Mouse (Mus musculus): ENCODE measurements at regions not wholly inside any gene's neighbourhood (a gene's known extent, or its start where the extent isn't known, plus 50 kb on each side); places are given as distances from the start of the nearest gene placed in this dataset.

DNA sequence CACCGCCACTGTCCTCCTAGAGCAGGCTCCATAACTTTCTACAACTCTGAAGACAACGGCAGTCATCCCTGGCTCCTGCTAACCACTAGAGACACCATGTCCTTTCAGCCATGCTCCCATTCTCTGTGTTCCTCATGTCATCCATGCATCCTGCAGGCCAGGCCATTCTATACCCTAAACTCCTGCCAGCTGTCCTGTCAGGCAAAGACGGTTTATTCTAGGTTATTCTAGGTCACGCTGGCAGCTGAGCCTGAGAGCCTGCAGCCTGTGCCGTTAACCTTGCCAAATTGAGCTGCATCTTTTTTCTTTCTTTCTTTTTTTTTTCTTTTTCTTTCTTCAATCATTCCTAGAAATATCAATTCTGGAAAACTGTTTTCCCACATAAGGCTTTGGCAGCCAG is 406.0 kb upstream of the Acvr2a start:
- DNase-seq (ENCODE audit: low spot score), result no peak

DNA sequence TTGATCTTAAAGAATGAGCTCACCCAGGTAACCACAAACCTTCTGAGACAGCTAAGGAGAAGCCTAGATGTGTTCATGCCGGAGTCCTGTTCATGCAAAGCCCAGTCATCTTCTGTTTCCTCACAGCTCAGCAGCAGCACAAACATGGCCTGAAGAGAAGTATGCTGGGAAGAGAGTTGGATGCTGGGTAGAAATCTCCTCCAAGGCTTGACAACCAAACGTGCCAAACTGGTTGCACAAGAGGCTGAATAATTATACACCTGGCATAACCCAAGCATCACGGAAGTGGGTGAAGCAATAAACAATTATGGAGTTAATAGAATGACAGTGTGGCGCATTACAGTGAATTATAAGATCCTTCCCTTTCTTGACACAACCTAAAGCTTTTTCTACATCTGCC is 404.0 kb upstream of the Acvr2a start:
- no peak for DNase-seq (ENCODE audit: low spot score)

DNA sequence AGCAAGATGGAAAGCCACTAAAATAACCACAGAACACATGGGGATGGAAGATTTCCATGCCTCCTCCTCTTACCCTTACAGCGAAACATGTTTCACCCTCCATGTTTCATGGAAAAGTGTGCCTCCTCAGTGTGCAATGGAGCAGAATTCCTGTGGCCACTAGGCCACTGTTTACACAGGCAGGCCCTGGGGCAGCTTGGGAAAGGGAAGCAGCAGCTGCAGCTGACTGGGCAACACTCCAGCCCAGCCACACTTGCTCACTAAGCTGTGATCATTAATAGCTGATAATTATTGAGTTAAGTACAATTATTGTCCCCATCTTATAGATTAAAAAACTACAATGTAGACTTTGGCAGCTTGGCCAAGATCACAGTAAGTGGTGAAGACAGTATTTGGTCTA is 402.5 kb upstream of the Acvr2a start:
- no peak for DNase-seq (ENCODE audit: low spot score)

DNA sequence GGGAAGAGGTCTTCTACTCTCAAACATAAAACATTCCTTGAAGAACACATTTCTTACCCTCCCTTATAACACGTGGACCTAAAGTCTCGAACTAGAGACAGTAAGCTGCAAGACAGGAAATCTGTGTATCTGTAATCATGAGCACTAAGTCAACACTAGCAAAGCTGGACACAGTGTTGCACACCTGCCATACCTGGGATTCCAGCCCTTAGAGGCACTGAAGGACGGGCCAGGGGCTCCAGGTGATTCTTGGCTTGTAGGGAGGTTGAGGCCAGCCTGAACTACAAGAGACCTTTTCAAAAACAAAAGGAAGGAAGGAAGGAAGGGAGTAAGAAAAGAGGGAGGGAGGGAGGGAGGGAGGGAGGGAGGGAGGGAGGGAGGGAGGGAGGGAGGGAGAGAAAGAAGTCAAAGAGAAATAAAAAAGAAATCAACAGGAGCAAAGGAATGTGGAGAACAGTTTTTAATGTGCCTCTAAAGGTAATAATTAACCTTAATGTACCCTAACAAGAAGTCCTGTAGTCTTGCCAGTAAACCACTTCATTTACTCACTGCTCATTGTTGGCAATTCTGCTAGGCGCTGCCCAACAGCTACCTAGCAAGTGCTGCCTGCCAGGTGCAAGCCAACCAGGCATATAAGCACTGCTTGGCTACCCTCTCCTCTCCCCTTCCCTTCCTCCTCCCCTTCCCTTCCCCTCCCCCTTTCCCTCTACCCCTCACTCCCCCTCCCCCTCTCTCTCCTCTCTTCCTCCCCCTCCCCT is 401.0 kb upstream of the Acvr2a start:
- peak; percentile 4 for DNase-seq (ENCODE audit: low spot score)

DNA sequence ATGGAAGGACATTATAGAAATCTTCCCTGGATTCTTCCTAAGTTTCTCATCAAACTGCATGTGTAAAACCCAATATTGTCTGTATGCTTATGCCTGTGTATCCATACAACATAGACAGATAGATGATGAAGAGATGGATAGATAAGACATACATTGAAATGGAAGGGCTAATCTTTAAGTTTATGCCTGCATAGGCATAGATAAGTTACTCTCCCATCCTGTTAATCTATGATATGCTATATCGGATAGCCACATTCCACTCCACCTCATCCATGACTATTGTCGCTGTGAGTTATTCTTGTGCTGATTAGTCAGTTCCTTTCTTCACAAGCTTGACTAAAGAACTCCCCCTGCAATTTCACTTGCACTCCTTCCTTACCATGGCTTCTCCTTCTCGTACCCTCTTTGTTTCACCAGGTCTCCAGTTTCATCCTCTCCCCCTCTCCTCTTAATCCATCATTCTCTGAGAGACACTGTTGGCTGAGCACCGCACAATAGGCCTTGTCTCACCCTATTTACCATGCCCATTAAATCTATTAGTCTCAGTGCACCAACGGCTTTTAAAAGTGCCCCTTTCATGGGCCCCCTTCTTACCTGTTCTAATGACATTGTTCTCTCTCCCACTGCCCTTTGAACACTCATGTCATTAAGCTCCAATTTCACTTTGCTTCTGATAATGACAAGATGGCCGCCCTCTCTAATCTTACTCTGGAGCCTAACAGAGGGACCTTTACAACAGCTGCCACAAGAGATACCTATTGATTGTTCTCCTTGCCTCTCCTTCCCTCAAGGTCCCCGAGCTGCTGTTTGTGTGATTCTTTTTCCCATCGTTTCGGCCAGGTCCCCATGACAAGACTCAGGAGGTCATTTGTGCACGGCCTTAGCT is 399.1 kb upstream of the Acvr2a start:
- no peak for DNase-seq (ENCODE audit: low spot score)

DNA sequence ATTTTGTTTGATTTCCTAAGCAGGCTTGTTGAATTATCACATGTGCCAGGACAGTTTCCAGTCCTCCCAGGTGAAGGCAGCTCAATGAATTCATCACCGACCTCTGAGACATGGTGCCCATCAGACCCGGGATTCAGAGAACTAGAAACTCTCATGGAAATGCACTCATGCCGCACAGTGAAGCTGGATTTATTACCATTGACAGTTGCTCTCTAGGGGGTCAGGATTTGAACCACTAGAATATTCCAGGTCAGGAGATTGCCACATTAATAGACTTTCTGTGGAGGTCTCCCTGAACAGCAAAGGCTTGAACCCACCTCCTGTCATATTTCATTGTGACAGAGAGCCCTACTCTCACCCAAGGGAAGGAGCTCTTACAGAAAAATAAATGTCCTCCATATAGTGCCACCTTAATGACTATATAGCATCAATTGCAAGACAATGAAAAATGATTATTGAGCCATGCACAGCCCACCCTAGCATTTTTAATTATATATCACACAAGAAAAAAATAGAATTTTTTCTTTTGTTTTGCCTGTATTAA is 397.6 kb upstream of the Acvr2a start:
- no peak for DNase-seq (ENCODE audit: low spot score)

DNA sequence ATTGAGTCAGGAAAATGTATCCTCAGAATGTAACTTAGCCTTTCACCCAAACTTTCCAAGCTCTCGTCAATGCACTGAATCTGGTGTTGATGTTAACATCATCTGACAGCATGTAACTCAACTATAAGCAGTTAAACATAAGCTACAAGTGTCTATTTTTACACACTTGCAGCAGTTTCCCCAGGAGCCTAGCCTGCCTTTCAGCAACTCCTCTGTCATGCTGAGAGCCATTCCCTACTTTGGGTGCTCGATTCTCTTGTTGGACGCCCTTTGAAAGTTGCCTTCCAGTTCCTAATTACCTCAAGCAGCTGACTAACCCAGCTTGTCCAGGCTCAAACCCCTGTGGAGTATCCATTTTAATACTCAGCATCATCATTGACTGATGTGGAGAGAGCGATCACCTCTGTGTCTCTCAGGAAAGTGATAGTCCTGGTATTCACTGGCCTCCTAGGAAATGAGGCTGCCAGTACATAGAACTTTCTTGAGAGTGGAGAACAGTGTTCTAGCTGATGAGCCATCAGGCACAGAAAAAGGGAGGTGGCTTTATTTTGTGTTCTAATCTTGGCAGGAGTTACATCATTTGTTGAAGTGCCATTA is 396.8 kb upstream of the Acvr2a start:
- DNase-seq (ENCODE audit: low spot score), result no peak

DNA sequence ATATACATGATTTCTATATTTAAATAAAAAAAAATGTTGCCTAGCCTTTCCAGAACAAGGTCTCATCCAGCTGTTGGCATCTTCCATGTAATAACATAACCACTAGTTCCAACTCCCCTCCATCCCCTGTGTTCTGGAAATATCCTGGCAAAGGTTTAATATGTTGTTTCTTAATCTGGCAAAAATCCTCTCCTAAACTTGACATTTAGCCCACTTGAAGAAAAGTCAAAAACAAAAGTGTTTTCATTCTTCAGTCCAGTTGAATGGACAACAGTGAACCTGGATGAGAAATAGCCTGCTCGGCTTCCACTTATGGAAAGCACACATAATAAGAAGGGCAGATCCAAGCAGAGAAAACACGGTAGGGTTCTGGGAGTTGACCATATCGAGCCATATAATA is 393.1 kb upstream of the Acvr2a start:
- DNase-seq (ENCODE audit: low spot score), result no peak

DNA sequence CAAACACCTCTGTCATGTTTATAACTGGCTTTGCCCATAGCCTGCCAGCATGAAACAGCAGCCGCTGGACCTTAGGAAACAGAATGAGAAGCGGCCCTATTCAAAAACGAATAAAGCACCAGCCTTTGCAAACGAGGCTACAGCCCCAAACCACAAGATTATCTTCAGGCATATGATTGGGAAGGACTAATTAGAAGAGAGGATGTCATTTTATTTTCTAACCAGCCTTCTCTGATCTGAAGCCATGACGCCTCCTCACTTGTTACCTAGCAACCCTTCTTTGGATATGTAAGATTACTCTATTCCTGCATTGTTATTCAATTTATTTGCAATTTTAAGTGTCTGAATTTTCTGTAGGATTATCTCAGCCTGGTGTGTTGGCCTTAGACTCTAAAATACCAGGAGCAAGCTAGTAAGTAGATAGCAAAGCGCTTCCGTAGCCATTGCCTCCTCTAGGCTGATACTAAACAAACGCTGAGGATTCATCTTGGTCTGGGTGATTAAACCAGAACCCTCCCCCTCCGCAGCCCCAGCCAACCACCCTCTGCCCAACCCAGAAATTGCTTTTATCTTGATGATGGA is 390.0 kb upstream of the Acvr2a start:
- DNase-seq (ENCODE audit: low spot score), result no peak

DNA sequence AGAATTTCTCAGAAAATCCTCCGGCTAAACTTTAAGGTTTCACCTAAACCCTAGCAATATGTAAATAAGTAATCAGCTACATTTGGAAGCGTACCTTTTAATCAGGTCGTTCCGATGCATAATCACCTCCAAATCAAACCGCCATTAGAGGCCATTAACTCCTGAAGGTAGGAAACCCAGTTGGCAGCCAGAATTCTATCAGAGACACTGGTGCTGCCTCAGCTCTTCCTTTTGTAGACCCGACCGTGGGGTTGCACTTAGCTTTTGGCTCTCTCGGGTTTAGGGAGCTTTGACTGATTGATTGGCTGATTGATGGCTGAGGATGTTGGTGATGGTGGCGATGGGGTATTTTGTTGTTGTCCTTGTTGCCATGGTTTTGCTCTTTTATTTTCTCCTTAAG is 389.3 kb upstream of the Acvr2a start:
- DNase-seq (ENCODE audit: low spot score), result no peak

DNA sequence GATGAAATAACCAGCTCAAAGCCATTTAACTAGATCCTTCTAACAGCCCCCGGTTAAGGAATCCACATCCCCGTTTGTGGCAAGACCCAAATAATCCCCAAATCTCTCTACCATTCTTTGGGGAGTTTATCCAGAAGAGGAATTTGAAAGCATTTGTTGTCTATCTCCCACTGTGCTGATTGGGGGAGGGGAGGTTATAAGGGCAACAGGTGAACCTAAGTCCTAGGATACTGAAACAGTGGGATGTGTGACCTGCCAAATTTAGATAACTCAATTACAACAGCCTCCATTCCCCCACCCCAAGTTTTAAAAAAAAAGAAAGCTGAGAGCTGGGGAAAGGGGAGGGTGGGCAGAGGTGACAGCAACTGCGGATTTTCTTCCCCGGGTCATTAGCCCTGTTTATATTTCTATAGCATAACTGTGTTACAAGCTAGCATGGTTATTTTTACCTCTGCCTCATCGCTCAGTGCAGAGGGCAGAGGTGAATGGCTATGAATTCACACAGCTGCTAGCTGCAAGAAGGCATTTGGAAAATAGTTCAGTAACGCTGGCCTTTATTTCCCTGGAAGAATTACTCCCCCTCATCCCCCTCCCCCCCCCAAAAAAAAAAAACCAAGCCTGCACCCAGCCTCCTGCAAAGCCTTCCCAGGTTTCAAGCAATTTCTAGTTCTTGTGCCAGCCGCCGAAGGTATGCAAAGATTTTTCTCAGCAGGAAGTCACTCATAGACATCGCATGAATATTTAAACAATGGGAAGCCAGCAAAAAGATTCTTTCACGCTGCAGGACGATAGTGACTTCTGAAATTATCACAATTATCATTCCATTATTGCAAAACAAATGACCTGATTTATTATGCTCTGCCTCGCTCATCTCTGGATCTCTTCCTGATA is 388.5 kb upstream of the Acvr2a start:
- DNase-seq (ENCODE audit: low spot score), result no peak

DNA sequence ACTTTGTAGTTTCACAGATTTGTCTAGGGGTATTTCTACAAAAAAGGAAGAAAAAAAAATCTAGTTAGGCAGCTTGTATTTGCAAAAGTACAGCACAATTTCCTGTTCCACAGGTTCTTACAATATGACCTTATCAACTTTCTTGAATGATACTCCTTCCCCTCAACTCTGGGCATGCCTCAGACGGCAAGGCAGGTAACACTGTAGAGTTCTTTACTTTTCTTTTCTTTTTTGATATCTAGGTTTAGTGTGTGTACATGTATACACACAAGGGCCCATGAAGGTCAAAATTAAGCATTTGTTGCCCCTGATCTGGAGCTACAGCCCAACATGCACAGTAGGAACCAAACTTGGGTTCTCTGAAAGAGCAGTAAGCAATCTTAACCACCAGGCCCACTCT is 381.4 kb upstream of the Acvr2a start:
- no peak for DNase-seq (ENCODE audit: low spot score)

DNA sequence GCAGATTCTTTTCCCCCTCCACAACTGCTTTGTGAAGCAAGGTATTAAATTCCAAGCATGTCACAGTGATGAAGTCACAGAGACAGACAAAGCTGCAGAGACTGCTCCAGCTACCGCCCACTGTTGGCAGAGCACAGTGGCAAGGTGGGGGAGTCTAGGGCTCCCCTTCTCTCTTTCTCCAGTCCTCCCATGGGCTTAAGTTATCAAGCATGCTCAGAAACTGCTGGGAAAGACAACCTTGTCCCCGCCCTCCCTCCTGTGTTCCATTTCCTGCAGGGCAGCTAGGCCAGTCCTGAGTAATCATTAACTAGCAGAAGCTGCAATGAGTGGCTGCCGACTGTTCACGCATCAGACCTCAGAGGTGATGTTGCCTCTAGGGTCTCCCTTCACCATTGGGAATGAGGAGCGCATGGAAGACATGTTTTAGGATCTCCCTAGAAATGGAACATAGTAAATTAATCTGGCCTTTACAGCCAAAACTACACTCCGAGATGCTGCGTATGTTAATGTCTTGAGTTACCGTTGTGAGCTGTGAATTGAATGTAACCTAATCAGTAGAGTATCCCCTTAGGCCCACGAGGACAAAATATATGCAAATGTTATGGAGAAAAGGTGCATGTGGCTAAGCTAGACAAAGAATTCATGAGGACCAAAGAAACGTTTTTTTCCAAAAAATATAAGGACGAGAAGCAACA is 372.5 kb upstream of the Acvr2a start:
- DNase-seq (ENCODE audit: low spot score), result no peak

DNA sequence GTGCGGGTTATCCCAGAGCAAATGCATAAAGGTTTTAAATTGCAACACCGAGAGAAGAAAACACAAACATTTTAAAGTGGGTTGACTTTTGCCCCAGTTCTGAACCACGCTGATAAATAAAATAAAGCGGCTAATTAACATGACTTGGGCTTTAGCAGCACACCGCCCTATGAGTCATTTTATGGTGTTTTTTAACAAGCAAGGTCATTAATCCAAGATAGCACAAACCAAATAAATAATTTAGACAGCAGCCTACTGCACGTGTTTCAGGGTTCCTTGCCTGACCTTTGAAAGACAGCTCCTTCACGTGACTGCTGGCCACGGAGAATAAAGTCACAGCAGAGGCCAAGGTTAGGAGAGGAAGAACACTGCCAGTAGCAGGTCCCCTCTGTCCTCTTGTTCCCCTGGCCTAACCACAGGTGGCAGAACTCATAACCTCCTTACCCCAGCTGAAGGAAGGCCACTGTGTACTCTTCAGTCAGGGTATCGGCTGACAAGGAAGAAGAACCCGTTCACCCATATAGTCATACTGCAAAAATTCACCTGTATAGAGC is 371.8 kb upstream of the Acvr2a start:
- no peak for DNase-seq (ENCODE audit: low spot score)

DNA sequence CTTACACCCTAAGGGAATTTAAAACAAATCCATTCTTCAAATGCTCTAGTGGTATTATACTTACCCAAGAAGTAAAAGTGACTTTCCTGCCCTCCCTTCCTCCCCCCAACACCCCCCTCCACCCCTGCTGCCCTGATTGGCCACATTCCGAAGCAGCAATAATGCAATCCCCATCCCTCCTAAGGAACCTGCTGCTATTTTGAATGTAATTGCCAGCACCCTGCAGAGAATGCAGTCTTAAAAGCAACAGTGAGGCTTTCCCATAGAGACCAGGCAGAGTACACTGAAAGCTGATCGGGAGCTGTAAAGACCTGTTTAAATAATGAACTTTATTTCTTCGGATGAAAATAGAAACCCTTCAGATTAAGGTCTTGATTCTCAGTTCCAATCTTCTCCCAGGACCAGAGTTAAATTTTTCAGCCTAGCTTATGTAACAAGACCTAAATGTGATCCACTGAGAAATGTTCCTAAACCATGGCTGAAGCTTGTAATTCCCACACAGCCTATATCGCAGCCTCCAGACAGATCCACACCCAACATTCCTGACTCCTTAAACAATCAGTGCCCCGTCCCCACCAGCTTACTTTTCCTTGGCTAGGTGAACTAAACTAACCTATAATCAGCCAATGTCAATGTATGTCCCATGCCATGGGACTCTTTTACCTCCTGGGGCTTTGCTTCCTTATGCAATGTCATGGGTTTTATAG is 367.9 kb upstream of the Acvr2a start:
- DNase-seq (ENCODE audit: low spot score), result no peak

DNA sequence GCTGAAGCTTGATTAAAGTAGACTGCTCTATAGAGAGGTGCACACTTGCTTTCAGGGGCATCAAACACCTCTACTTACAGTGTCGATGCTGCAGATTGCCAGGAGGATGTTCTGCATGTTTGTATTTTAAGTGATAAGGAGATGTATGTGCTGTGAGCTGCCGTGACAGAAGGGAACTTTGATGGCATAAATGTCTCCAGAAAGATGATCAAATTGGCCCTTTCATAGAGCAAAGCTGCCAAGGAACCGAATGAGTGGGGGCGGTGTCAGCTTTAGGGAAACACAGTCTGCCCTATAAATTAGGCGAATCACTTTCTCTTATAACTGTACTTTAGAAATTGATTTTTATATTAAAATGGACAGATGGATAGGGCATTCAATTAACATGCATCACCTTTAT is 367.3 kb upstream of the Acvr2a start:
- DNase-seq (ENCODE audit: low spot score), result no peak

DNA sequence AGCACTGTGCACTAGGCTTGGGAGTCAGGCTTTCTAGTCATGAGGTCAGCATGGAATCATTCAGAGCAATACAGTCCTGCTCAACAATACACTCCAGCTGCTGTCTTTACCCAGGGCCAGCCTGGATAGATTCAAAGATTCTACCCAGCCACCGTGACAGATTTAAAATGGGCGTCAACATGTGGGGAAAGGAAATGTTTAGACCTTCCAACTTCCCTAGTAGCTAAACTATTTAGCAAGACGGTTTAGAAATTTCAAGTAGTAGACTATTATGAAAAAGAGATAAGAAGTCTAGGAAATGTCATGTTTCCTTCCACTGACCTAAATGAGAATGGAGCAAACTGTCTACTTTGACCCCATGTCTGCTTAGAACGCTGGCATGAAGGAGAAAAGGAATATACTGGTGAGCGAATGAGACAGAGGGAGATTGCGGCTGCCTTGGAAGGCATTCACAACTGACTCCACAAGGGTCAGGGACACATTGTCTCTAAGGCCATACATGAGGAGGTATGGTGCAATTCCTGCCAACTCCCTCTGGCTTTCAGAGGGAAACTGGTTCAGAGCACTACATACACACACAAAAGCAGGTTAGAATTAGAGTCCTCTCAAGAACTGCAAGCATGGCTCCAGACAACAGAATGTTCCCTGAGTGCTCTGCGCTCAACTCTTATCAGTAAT is 364.6 kb upstream of the Acvr2a start:
- no peak for DNase-seq (ENCODE audit: low spot score)

All from thymus, postnatal 0 days (tissue).